Mouse (Mus musculus) bone marrow, adult 2 months (tissue): ENCODE results near the gene Flt1.

Source experiments
- CTCF ChIP-seq: fragments of 200-500 bp; IDR thresholded peaks from 2 replicates; pipeline ENCODE4 v1.5.1; 2011; ENCODE audit warnings: low read length, control low read depth; ENCODE audit not compliant: control insufficient read depth, insufficient read depth
- POLR2A ChIP-seq: fragments of 200-500 bp; IDR thresholded peaks from 2 replicates; pipeline ENCODE4 v1.6.1; 2011; ENCODE audit warnings: low read depth, mild to moderate bottlenecking, control low read depth, low read length, borderline replicate concordance; ENCODE audit not compliant: control insufficient read depth

- no peak for TF ChIP-seq CTCF
- TF ChIP-seq POLR2A: no peak
These were observed 111.2 kb downstream of the Flt1 start for GRCm38 (mm10) chr5:147614659-147615058.
